Mouse (Mus musculus) right cerebral cortex, adult 2 months (tissue): Measurements from ENCODE around the gene Gm3182.
"Not testable (repeated sequence)": the region's sequence is repeated elsewhere in the genome, so short reads cannot be mapped to it uniquely, and the experiment has no call there.

Experiments
- DNase-seq, 2 experiments: peaks; one replicate each; pipeline ENCODE4 v3.0.0; 2021 to 2022; ENCODE audit warnings: low spot score in 2 of 2

Gm3182 gene

GRCm38 (mm10) chr14:4481445-4481844 is at the start of gene Gm3182:
Gene Gm3182 (plus strand): TSS chr14:4481745.
- not testable (repeated sequence) for DNase-seq

- DNase-seq, result peak in 1 of 2 experiments; percentile 1
These were observed 17.9 kb downstream of the Gm3182 start for GRCm38 (mm10) chr14:4499425-4499824.
